Mouse (Mus musculus): Measurements from ENCODE around the gene Usp46.

GRCm38 (mm10) chr5:73977426-73977825 lies 90.8 kb downstream of the Usp46 start:
- no peak for TF ChIP-seq CTCF (IDR thresholded peaks at IDR 0.05; ENCODE audit: low read depth, low read length)
- TF ChIP-seq POLR2A (IDR thresholded peaks at IDR 0.05; ENCODE audit: borderline replicate concordance, low read depth, low read length) = no peak
